Mouse (Mus musculus) stomach, embryonic 15.5 days (tissue): Measurements from ENCODE around the gene Dusp2. TPM values are rescaled to one million over a fixed set of nuclear protein-coding genes. Genes with fewer than 3 reads are reported as not detected.

ENCODE experiments used
- ATAC-seq: fragments of 200-750 bp; cut with Nextera tagmentation; 2 replicates; pipeline ENCODE4 v1.8.0; 2017; ENCODE audit warnings: low read depth, moderate number of reproducible peaks, moderate TSS enrichment; ENCODE audit not compliant: insufficient read depth, low FRiP score
- H3K27ac ChIP-seq: fragments of 300-500 bp; sonication (generic); 2 replicates; pipeline ENCODE4 v1.5.1; 2015; ENCODE audit warnings: mild to moderate bottlenecking, inconsistent platforms
- H3K27me3 ChIP-seq: fragments of 300-500 bp; sonication (generic); replicated peaks from 2 replicates; pipeline ENCODE4 v1.6.1; 2015; ENCODE audit warnings: inconsistent platforms
- H3K36me3 ChIP-seq: fragments of 300-500 bp; sonication (generic); 2 replicates; pipeline ENCODE4 v1.6.1; 2015; ENCODE audit warnings: inconsistent platforms
- H3K4me1 ChIP-seq: fragments of 300-500 bp; sonication (generic); 2 replicates; pipeline ENCODE4 v1.6.1; 2015; ENCODE audit warnings: inconsistent platforms
- H3K4me2 ChIP-seq: fragments of 300-500 bp; sonication (generic); 2 replicates; pipeline ENCODE4 v1.6.1; 2015; ENCODE audit warnings: mild to moderate bottlenecking, inconsistent platforms
- H3K4me3 ChIP-seq: fragments of 300-500 bp; sonication (generic); replicated peaks from 2 replicates; pipeline ENCODE4 v1.5.1; 2015; ENCODE audit warnings: inconsistent platforms
- H3K9ac ChIP-seq: fragments of 300-500 bp; sonication (generic); 2 replicates; pipeline ENCODE4 v1.6.1; 2015; ENCODE audit warnings: inconsistent platforms
- H3K9me3 ChIP-seq: fragments of 300-500 bp; sonication (generic); 2 replicates; pipeline ENCODE4 v1.6.1; 2016; ENCODE audit warnings: inconsistent platforms
- WGBS: fragments of 180-500 bp; shearing (Covaris S2); methylation state at CpG from one replicate; pipeline ENCODE4 v1.1.7; 2015; 5-methylcytosine and 5-hydroxymethylcytosine counted together
- polyA plus RNA-seq: library from polyadenylated mRNA; unstranded; fragments of >200 nt; fragmentation: Nextera tagmentation; extraction: Ambion mirVana; gene quantifications from 2 replicates; pipeline ENCODE4 v1.2.1, GENCODE M21; 2015

Gene Dusp2
- polyA plus RNA-seq, 1 experiment from 2014 or later, result 6.4 TPM

GRCm38 (mm10) chr2:127328090-127328851 lies 7.7 kb upstream of the Dusp2 start:
- Histone ChIP-seq H3K4me3 (no peak overlapping the region), H3K4me1 (no peaks in the 10 kb centered on the region), H3K27me3 (no peaks in the 10 kb centered on the region; the same call in 1 of the 2 replicates), H3K27ac (no peak overlapping the region), H3K9me3 (no peaks in the 10 kb centered on the region), H3K4me2 (no peak overlapping the region), H3K9ac (no peak overlapping the region), H3K36me3 (no peaks in the 10 kb centered on the region)
- ATAC-seq, result peak; percentile 37; the same call in 1 of the 2 replicates
- 67% methylated on average over 12 of the region's 12 CpGs for WGBS

GRCm38 (mm10) chr2:127332807-127333570 lies 3.0 kb upstream of the Dusp2 start:
- H3K4me2 ChIP-seq, result no peak overlapping the region
- no peak overlapping the region for H3K27ac ChIP-seq
- H3K9me3 ChIP-seq, result no peaks in the 10 kb centered on the region
- H3K4me1 ChIP-seq, result 0 out of 2 replicates have a peak, but pooled peaks cover 7% of the 10 kb centered on the region
- 75% methylated on average over 14 of the region's 14 CpGs for WGBS
- no peak for ATAC-seq
- peaks cover 28% of the 10 kb centered on the region for H3K27me3 ChIP-seq
- H3K9ac ChIP-seq, result no peak overlapping the region
- H3K36me3 ChIP-seq, result no peaks in the 10 kb centered on the region
- no peak overlapping the region for H3K4me3 ChIP-seq

- Histone ChIP-seq H3K4me1 (0 out of 2 replicates have a peak, but pooled peaks cover 7% of the 10 kb centered on the region), H3K27me3 (peaks cover 32% of the 10 kb centered on the region), H3K9ac (no peak overlapping the region), H3K4me2 (no peak overlapping the region), H3K9me3 (no peaks in the 10 kb centered on the region), H3K36me3 (no peaks in the 10 kb centered on the region), H3K27ac (no peak overlapping the region), H3K4me3 (no peak overlapping the region)
- ATAC-seq, result no peak
- WGBS, result 55% methylated on average over 5 of the region's 5 CpGs
These were observed 1.9 kb upstream of the Dusp2 start for GRCm38 (mm10) chr2:127333945-127334603.

- Histone ChIP-seq H3K9me3 (no peaks in the 10 kb centered on the region), H3K4me3 (no peak overlapping the region), H3K4me2 (no peak overlapping the region), H3K27ac (no peak overlapping the region), H3K27me3 (peaks cover 32% of the 10 kb centered on the region), H3K4me1 (0 out of 2 replicates have a peak, but pooled peaks cover 7% of the 10 kb centered on the region), H3K36me3 (no peaks in the 10 kb centered on the region), H3K9ac (no peak overlapping the region)
- ATAC-seq, result no peak
- 56% methylated on average over 11 of the region's 11 CpGs for WGBS
These were observed 849 bp upstream of the Dusp2 start for GRCm38 (mm10) chr2:127335078-127335541.

GRCm38 (mm10) chr2:127336497-127336832 lies 506 bp downstream of the Dusp2 start:
- no peaks in the 10 kb centered on the region for H3K9me3 ChIP-seq
- no peak for ATAC-seq
- H3K27me3 ChIP-seq, result peaks cover 32% of the 10 kb centered on the region
- peak overlapping the region; percentile 25; the same call in 1 of the 2 replicates for H3K9ac ChIP-seq
- H3K4me3 ChIP-seq, result peak overlapping the region; percentile 55
- H3K36me3 ChIP-seq, result no peaks in the 10 kb centered on the region
- 0 out of 2 replicates have a peak, but pooled peaks cover 7% of the 10 kb centered on the region for H3K4me1 ChIP-seq
- WGBS, result 3% methylated on average over 31 of the region's 33 CpGs
- no peak overlapping the region for H3K27ac ChIP-seq
- peak overlapping the region; percentile 97 for H3K4me2 ChIP-seq

- Histone ChIP-seq H3K4me1 (0 out of 2 replicates have a peak, but pooled peaks cover 7% of the 10 kb centered on the region), H3K9ac (0 out of 2 replicates have a peak overlapping the region, but pooled peaks have one; percentile 25), H3K27ac (no peak overlapping the region), H3K4me2 (peak overlapping the region; percentile 97), H3K36me3 (no peaks in the 10 kb centered on the region), H3K9me3 (no peaks in the 10 kb centered on the region), H3K4me3 (peak overlapping the region; percentile 55), H3K27me3 (peaks cover 32% of the 10 kb centered on the region)
- ATAC-seq, result no peak
- 47% methylated on average over 5 of the region's 5 CpGs for WGBS
These were observed 926 bp downstream of the Dusp2 start for GRCm38 (mm10) chr2:127336885-127337284.

- H3K4me3 ChIP-seq, result 0 out of 2 replicates have a peak overlapping the region, but pooled peaks have one; percentile 6
- ATAC-seq, result no peak
- WGBS, result 68% methylated on average over 11 of the region's 11 CpGs
- H3K9ac ChIP-seq, result no peak overlapping the region
- H3K36me3 ChIP-seq, result no peaks in the 10 kb centered on the region
- peaks cover 32% of the 10 kb centered on the region for H3K27me3 ChIP-seq
- peak overlapping the region; percentile 97; the same call in 1 of the 2 replicates for H3K4me2 ChIP-seq
- H3K27ac ChIP-seq, result no peak overlapping the region
- no peaks in the 10 kb centered on the region for H3K9me3 ChIP-seq
- 0 out of 2 replicates have a peak, but pooled peaks cover 7% of the 10 kb centered on the region for H3K4me1 ChIP-seq
These were observed 1.6 kb downstream of the Dusp2 start for GRCm38 (mm10) chr2:127337531-127337930.

- WGBS, result 55% methylated on average over 7 of the region's 7 CpGs
- H3K4me2 ChIP-seq, result no peak overlapping the region
These were observed 2.1 kb downstream of the Dusp2 start for GRCm38 (mm10) chr2:127338012-127338411.

GRCm38 (mm10) chr2:127338416-127338815 lies 2.5 kb downstream of the Dusp2 start, which contains the start of gene Astl:
Gene Astl (plus strand): TSS chr2:127338639.
- Histone ChIP-seq H3K36me3 (no peaks in the 10 kb centered on the region), H3K27ac (no peak within 1 kb of the TSS), H3K9ac (no peak within 1 kb of the TSS), H3K4me1 (0 out of 2 replicates have a peak, but pooled peaks cover 7% of the 10 kb centered on the region), H3K4me2 (peak within 1 kb of the TSS; percentile 97; the same call in 1 of the 2 replicates), H3K4me3 (0 out of 2 replicates have a peak within 1 kb of the TSS, but pooled peaks have one; percentile 6), H3K9me3 (no peaks in the 10 kb centered on the region), H3K27me3 (peaks cover 32% of the 10 kb centered on the region)
- 76% methylated on average over 4 of the region's 4 CpGs for WGBS
- ATAC-seq, result no peak

More at GRCm38 (mm10) chr2:127338012-127338411, 2.1 kb downstream of the Dusp2 start:
- H3K9ac ChIP-seq, result no peak overlapping the region
- H3K36me3 ChIP-seq, result no peaks in the 10 kb centered on the region
- peaks cover 32% of the 10 kb centered on the region for H3K27me3 ChIP-seq
- ATAC-seq, result no peak
- no peak overlapping the region for H3K4me3 ChIP-seq
- 0 out of 2 replicates have a peak, but pooled peaks cover 7% of the 10 kb centered on the region for H3K4me1 ChIP-seq
- H3K9me3 ChIP-seq, result no peaks in the 10 kb centered on the region
- H3K27ac ChIP-seq, result no peak overlapping the region

- Histone ChIP-seq H3K27me3 (peaks cover 32% of the 10 kb centered on the region), H3K36me3 (no peaks in the 10 kb centered on the region), H3K9ac (no peak overlapping the region), H3K4me3 (no peak overlapping the region), H3K27ac (no peak overlapping the region), H3K9me3 (no peaks in the 10 kb centered on the region), H3K4me2 (no peak overlapping the region), H3K4me1 (0 out of 2 replicates have a peak, but pooled peaks cover 7% of the 10 kb centered on the region)
- ATAC-seq, result no peak
- 70% methylated on average over 4 of the region's 4 CpGs for WGBS
These were observed 2.9 kb downstream of the Dusp2 start for GRCm38 (mm10) chr2:127338833-127339232.

- Histone ChIP-seq H3K9ac (no peak overlapping the region), H3K4me1 (0 out of 2 replicates have a peak, but pooled peaks cover 7% of the 10 kb centered on the region), H3K27me3 (peaks cover 30% of the 10 kb centered on the region), H3K36me3 (no peaks in the 10 kb centered on the region), H3K27ac (no peak overlapping the region), H3K9me3 (no peaks in the 10 kb centered on the region), H3K4me3 (no peak overlapping the region), H3K4me2 (no peak overlapping the region)
- 72% methylated on average over 6 of the region's 6 CpGs for WGBS
- ATAC-seq, result no peak
These were observed 3.3 kb downstream of the Dusp2 start for GRCm38 (mm10) chr2:127339262-127339661.
